Mouse (Mus musculus) ovary, postnatal 36 days (tissue): ENCODE results near the gene Tmpo.

Experiments used
- DNase-seq: peaks from one replicate; pipeline ENCODE4 v3.0.0; 2022; ENCODE audit warnings: low spot score, mixed read lengths

The Tmpo gene

GRCm38 (mm10) chr10:91180761-91181460 is at the start of gene Tmpo:
Tmpo (minus strand) TSS chr10:91181315.
- DNase-seq: no peak

DNA sequence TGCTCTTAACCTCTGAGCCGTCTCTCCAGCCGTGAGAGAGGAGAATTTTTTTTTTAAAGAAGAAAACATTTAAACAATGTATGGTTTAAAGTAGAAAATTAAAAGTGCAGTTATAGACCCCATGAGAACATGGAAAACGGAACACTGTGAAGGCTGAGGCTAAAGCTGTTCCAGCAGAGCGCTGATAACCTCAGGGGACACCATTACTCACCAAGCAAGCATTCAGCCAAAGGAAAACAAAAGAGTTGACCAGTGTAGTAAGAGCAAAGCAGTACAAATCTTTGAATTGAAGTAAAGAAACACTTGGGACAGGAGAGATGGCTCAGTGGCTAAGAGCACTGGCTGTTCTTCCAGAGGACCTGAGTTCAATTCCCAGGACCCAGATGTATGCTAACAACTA is 49.3 kb upstream of the Tmpo start:
- DNase-seq: no peak

DNA sequence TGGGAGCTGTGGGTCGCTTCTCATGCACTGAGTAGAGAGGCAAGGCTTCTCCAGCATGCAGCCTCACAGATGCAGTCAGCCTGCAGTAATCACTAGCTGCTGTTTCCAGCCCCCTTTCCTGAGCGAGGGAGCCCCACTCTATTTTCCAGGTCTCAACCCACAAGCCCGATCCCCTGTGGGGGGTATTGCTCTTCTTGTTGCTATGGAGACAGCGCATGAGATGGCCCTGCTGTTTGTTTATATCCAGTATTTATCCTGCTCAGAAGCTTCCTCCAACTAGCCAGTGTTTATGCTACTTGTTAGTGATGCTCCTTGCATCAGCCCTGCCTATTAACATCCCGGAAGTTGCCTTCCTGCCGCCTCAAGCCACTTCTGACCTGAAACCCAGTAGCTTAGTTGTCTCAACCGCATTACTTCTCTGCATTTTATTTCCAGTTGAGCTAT is 48.4 kb upstream of the Tmpo start:
- DNase-seq: no peak

- DNase-seq: no peak
Observed at GRCm38 (mm10) chr10:91228924-91229517, 47.9 kb upstream of the Tmpo start.

GRCm38 (mm10) chr10:91227034-91227433 is 45.9 kb upstream of the Tmpo start:
- no peak for DNase-seq

- DNase-seq: no peak
Observed at GRCm38 (mm10) chr10:91222398-91223236, 41.5 kb upstream of the Tmpo start.

DNA sequence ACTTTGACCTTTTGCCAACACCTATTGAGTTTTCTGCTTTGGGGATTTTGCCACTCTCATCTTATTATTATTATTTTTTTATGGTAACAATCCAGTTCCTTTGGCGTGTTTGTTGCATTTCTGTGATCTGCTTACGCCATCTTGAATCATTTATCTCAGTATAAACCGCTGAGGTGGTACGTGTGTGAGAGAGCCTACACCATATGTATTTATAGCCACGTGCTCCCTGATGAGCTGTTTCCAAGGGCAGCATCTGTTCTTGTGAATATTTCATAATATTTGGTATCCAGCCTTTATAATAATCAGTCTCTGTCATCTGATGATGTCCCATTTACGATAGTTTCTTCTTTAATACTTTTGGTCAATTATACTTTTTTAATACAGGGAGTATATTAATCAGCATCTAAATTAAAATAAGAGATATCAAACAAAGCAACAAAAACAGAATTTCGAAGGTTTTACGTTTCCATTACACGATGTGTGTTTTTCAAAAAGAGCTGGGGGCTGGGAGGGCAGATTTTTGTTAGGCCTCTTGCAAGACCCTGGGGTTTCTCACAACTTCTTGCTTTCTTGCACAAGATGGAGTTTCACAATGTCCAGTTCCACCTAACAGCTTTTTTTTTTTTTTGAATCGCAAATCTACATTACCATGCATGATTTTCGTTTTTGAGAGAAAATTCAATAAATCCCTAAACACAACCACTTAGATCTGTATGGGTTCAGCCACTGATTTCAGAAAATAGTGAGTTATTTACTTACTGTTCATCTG is 28.0 kb upstream of the Tmpo start:
- no peak for DNase-seq

- DNase-seq: no peak
Observed at GRCm38 (mm10) chr10:91208461-91208860, 27.3 kb upstream of the Tmpo start.

DNA sequence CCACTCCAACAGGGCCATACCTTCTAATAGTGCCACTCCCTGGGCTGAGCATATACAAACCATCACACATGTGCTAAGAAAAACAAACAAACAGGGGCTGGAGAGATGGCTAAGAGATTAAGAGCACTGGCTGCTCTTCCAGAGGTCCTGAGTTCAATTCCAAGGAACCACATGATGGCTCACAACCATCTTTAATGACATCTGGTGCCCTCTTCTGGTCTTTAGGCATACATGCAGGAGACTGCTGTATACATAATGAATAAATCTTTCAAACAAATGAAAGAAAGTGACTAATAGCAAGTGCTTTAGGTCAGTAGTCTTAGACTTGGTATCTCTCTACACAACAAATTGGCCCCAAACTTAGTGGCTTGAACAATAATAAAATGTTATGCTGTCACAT is 26.2 kb upstream of the Tmpo start:
- DNase-seq: no peak

DNA sequence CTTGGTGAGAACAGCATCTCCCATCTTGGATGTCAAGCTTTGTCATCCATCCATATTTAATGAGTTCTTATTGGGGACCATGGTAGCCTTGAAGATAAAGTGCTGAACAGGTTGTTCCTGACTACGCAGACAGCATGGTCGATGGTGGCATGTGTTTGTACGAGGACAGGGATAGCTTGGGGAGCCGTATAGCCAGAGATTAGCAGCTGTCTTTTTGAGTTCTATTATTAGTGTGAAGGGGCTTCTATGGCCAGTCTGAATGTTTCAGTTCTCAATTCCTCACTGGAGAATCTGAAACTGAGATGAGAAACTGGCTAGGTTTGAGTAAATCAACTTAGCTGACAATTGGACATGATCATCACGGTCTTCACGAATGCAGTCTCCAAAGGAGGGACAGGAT is 24.5 kb upstream of the Tmpo start:
- DNase-seq: no peak

DNA sequence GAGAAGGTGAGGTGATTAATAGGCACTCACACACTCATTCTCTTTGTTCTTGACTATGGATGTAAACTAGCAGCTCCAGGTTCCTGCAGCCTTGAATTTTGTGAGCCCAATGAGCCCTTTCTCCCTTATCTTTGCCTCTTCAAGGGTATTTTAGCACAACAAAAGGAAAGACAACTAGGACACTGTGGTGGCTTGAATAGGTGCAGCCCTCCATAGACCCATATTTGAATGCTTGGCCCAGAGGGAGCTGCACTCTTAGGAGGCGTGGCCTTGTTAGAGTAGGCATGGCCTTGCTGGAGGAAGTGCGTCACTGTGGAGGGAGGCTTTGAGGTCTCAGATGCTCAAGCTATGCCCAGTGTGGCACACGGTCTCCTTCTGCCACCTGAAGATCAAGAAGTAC is 19.5 kb upstream of the Tmpo start:
- DNase-seq: no peak

DNA sequence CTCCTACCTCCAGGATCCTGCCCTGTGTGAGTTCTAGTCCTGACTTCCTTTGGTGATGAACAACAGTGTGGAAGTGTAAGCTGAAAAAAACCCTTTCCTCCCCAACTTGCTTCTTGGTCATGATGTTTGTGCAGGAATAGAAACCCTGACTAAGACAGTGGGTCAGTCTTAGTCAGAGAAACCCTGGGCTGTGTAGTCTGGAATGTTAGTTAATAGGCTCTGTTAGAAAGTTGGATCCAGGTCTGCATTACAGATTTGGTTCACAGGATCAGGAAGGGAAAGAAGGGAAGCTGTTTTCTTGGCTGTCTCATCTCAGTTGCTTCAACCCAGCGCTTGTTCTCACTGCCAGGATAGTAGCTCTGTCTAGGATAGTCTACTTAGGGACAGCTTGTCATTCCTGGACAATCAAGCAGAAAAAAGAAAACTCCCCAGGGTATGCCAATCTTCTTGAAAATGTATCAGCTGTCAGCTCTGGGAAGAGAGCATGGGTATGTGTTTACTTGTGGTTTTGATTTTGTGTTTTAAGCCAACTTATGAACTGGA is 18.2 kb upstream of the Tmpo start:
- no peak for DNase-seq

- no peak for DNase-seq
Observed at GRCm38 (mm10) chr10:91197704-91198103, 16.6 kb upstream of the Tmpo start.

DNA sequence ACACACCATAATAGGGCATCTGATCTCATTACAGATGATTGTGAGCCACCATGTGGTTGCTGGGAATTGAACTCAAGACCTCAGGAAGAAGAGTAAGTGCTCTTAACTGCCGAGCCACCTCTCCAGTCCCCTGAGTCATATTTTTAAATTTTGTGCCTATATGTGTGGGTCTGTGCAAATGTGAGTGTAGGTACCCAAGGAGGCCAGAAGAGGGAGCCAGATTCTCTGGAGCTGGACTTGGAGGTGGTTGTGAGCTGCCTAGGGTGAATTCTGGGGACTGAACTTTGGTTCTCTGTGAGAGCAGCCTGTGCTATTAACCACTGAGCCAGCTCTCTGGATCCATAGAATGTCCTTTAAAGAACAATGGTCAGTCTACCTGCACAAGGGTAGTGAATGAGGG is 15.7 kb upstream of the Tmpo start:
- DNase-seq: no peak

DNA sequence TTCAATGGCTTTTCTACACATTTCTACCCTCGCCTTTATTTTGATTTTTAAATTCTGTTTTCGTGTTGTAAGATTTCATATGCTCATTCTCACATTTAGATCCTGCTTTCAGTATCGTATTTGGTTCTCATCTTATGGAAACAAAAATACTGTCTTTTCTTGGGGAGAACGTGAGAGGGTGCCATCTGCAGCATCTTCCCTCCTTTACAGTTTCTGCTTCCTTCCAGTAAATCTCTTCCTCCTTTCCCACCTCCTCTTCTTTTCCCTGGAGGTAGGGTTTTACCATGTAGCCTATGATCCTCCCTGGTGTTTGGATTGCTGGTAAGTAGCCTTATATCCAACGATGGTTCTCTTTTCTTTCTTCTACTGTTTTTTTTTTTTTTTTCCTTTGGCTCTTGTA is 14.6 kb upstream of the Tmpo start:
- no peak for DNase-seq

DNA sequence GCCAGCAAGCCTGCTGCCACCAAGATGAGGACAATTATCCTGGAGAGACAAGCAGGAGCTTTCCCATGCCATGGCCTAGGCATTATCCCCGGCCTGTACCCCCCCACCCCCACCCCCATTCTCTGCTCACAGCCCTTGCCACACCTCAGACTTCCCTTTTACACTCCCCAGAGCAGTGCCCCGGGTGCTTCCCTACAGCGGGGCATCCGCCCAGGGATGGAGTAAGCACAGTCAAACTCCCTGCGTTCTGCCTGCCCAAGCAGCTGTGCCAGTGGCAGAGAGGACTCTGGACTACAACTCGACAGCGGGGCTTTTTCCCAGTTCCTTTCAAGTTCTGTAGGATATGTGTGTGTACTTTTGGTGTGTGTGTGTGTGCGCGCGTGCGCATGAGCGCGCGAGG is 14.0 kb upstream of the Tmpo start:
- no peak for DNase-seq

GRCm38 (mm10) chr10:91191851-91192250 is 10.7 kb upstream of the Tmpo start:
- DNase-seq: no peak

GRCm38 (mm10) chr10:91189476-91189875 is 8.4 kb upstream of the Tmpo start:
- no peak for DNase-seq

GRCm38 (mm10) chr10:91188684-91189287 is 7.7 kb upstream of the Tmpo start:
- DNase-seq: no peak

GRCm38 (mm10) chr10:91187872-91188271 is 6.8 kb upstream of the Tmpo start:
- peak; percentile 65 for DNase-seq

GRCm38 (mm10) chr10:91187349-91187748 is 6.2 kb upstream of the Tmpo start:
- peak; percentile 16 for DNase-seq

- no peak for DNase-seq
Observed at GRCm38 (mm10) chr10:91185721-91186120, 4.6 kb upstream of the Tmpo start.
